Mouse (Mus musculus): ENCODE measurements around the gene Chmp2a. TPM values are rescaled to one million over a fixed set of nuclear protein-coding genes. Genes with fewer than 3 reads are reported as not detected.
A peak's percentile ranks its signal among the peaks of the same experiment; 100 is the strongest.

Gene Chmp2a
- polyA plus RNA-seq, 1 experiment from 2014 or later, result 264 TPM

DNA sequence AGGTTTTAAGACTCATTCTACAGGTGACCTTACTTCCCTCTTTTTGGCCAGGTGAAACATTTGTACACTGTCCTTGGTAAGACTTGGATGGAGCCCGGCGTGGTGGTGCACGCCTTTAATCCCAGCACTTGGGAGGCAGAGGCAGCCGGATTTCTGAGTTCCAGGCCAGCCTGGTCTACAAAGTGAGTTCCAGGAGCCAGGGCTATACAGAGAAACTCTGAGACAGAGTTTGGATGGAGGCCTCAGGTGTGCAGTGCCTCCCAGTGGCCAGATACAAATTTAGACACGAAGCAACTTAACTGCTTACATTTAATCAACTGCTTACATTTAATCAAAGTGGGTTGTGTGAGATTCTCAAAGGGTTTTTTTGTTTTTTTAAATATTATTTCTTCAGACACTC lies 3.5 kb downstream of the Chmp2a start:
- Histone ChIP-seq H3K4me1 (ENCODE audit: insufficient read depth, low read depth, low read length) (peaks cover 13% of the 10 kb centered on the region), H3K4me2 (replicated peaks; ENCODE audit: low read depth, low read length) (no peak overlapping the region), H3K27me3 (replicated peaks; ENCODE audit: insufficient read depth, low read length) (no peaks in the 10 kb centered on the region), H3K9me3 (ENCODE audit: low read length) (no peaks in the 10 kb centered on the region), H3K27ac (ENCODE audit: low read length) (no peak overlapping the region), H3K36me3 (ENCODE audit: insufficient read depth, low read length) (peaks cover 48% of the 10 kb centered on the region), H3K9ac (replicated peaks; ENCODE audit: low read depth) (no peak overlapping the region), H3K4me3 (ENCODE audit: low read depth, low read length) (no peak overlapping the region)
- DNase-seq (ENCODE audit: low spot score) (peak; percentile 50), ATAC-seq (no peak)
- WGBS, result 68% methylated on average over 5 of the region's 5 CpGs
- TF ChIP-seq EP300 (IDR thresholded peaks at IDR 0.05) (no peak), CTCF (IDR thresholded peaks at IDR 0.05) (peak; percentile 56)

DNA sequence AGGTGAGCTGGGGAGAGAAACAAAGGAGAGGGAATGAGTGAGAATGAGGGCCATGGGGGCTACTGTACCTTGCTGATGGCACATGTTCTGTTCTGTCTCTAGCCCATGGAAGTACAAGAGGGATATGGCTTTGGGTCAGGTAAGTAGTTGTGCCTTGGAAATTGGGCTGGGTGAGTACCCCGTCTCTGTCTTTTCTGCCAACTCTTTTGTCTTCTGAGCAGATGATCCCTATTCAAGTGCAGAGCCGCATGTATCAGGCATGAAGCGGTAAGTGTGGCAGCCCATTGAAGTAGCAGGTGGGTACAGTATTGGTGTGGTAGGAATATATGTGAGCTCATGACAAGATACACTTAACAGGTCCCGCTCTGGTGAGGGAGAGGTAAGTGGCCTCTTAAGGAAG lies 5.6 kb downstream of the Chmp2a start:
- H3K27me3 ChIP-seq (replicated peaks; ENCODE audit: insufficient read depth, low read length), result no peaks in the 10 kb centered on the region
- ATAC-seq (no peak), DNase-seq (ENCODE audit: low spot score) (no peak)
- no peak for TF ChIP-seq EP300 (IDR thresholded peaks at IDR 0.05)
- no peak for TF ChIP-seq CTCF (IDR thresholded peaks at IDR 0.05)
- H3K27ac ChIP-seq (ENCODE audit: low read length), result no peak overlapping the region
- WGBS, result 93% methylated on average over 4 of the region's 4 CpGs
- H3K4me1 ChIP-seq (ENCODE audit: insufficient read depth, low read depth, low read length), result peaks cover 15% of the 10 kb centered on the region
- peaks cover 48% of the 10 kb centered on the region for H3K36me3 ChIP-seq (ENCODE audit: insufficient read depth, low read length)
- H3K4me2 ChIP-seq (replicated peaks; ENCODE audit: low read depth, low read length), result no peak overlapping the region
- H3K9me3 ChIP-seq (ENCODE audit: low read length), result no peaks in the 10 kb centered on the region
- H3K4me3 ChIP-seq (ENCODE audit: low read depth, low read length), result no peak overlapping the region
- H3K9ac ChIP-seq (replicated peaks; ENCODE audit: low read depth), result no peak overlapping the region

DNA sequence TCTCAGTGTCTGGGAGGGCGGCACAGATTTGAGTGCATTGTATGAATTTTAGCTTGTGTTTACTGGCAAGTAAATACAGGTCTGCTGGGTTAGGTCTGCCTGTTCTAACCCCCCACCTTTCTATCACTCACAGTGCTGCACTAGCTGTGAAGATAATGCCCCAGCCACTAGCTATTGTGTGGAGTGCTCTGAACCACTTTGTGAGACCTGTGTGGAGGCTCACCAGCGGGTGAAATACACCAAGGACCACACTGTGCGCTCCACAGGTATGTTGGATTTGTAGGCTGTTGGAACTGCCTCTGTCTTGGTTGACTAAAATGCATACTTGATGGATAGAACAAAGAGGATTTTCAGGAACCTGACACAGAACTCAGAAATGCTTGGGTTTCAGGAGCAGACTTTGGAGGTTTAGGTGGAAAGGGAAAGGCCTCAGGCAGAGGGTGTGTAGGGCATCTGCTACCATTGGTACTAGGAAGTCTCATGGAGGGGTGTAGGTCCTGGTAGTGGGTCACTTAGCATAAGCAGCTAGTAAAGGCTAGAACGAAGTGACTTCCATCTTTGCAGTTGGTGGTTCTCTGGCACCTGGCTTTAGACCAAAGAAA lies 9.0 kb downstream of the Chmp2a start:
- peak overlapping the region; percentile 65 for H3K9ac ChIP-seq (replicated peaks; ENCODE audit: low read depth)
- no peak for TF ChIP-seq EP300 (IDR thresholded peaks at IDR 0.05)
- no peak for TF ChIP-seq CTCF (IDR thresholded peaks at IDR 0.05)
- peak overlapping the region; percentile 79 for H3K4me3 ChIP-seq (ENCODE audit: low read depth, low read length)
- WGBS, result 20% methylated on average over 4 of the region's 4 CpGs
- H3K36me3 ChIP-seq (ENCODE audit: insufficient read depth, low read length), result peaks cover 36% of the 10 kb centered on the region
- no peaks in the 10 kb centered on the region for H3K9me3 ChIP-seq (ENCODE audit: low read length)
- H3K4me1 ChIP-seq (ENCODE audit: insufficient read depth, low read depth, low read length), result peaks cover 9% of the 10 kb centered on the region; the same call in 1 of the 2 replicates
- peak overlapping the region; percentile 94 for H3K4me2 ChIP-seq (replicated peaks; ENCODE audit: low read depth, low read length)
- no peak for DNase-seq (ENCODE audit: low spot score)
- no peak overlapping the region for H3K27ac ChIP-seq (ENCODE audit: low read length)
- H3K27me3 ChIP-seq (replicated peaks; ENCODE audit: insufficient read depth, low read length), result no peaks in the 10 kb centered on the region
- ATAC-seq, result no peak

DNA sequence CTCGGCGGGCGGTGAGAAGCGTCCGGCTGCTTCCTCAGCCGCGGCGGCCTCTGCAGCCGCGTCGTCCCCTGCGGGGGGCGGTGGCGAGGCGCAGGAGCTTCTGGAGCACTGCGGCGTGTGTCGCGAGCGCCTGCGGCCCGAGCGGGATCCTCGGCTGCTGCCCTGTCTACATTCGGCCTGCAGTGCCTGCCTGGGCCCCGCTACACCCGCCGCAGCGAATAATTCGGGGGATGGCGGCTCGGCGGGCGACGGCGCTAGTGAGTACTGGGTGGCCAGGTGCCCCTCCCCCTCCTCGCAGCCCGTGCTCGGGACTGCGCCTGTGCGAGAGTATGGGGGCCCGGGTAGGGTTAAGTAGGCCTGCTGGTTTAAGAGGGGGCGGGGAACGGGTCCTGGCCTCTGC lies 9.8 kb downstream of the Chmp2a start:
- Histone ChIP-seq H3K36me3 (ENCODE audit: insufficient read depth, low read length) (peaks cover 29% of the 10 kb centered on the region), H3K4me3 (ENCODE audit: low read depth, low read length) (peak overlapping the region; percentile 79), H3K27ac (ENCODE audit: low read length) (peak overlapping the region; percentile 95), H3K9me3 (ENCODE audit: low read length) (no peaks in the 10 kb centered on the region), H3K4me1 (ENCODE audit: insufficient read depth, low read depth, low read length) (peaks cover 9% of the 10 kb centered on the region; the same call in 1 of the 2 replicates), H3K4me2 (replicated peaks; ENCODE audit: low read depth, low read length) (peak overlapping the region; percentile 94), H3K27me3 (replicated peaks; ENCODE audit: insufficient read depth, low read length) (no peaks in the 10 kb centered on the region), H3K9ac (replicated peaks; ENCODE audit: low read depth) (peak overlapping the region; percentile 65)
- DNase-seq (ENCODE audit: low spot score) (peak; percentile 81), ATAC-seq (peak; percentile 47)
- 3% methylated on average over 35 of the region's 44 CpGs for WGBS
- TF ChIP-seq EP300 (IDR thresholded peaks at IDR 0.05) (no peak), CTCF (IDR thresholded peaks at IDR 0.05) (peak; percentile 47)

DNA sequence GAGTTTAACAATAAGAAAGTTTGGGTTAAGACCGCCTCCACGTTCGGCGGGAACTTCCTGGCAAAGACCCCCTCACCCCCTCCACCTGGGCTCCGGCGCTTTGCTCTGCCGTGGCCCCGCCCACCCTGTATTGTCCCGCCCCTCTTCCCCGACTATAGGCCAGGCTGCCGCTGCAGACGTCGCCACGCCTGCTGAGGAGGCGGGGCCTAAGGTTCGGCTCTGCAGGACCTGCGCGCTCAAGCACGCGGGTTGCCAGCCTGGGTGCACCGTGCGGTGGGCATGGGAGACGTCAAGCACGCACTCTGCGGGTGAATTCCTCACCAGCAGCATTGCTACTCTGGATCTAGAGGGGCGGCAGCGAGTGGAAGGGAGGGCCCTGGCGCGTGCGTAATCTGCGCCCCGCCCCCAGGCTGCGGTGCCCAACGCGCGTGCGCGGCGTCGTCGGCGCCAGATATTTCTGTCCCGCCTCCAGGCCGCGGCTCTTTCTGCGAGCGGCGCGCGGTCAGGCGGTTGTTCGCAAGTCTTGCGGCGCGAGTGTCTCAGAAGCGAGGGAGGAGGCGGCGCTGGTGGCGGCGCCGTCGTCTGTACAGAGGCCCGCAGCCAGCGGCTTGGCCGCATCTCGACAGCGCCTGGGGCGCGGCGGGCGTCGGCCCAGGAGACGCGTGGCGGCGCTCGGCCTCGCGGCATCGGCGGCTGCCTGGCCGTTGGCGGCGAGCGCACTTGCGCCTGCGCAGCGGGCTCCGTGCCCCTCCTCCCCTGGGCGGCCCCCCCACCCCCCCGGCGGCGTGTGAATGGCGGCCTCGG lies 10.5 kb downstream of the Chmp2a start:
- Histone ChIP-seq H3K4me3 (ENCODE audit: low read depth, low read length) (peak overlapping the region; percentile 79), H3K9me3 (ENCODE audit: low read length) (no peaks in the 10 kb centered on the region), H3K36me3 (ENCODE audit: insufficient read depth, low read length) (peaks cover 23% of the 10 kb centered on the region), H3K4me1 (ENCODE audit: insufficient read depth, low read depth, low read length) (peaks cover 9% of the 10 kb centered on the region; the same call in 1 of the 2 replicates), H3K9ac (replicated peaks; ENCODE audit: low read depth) (peak overlapping the region; percentile 65), H3K27ac (ENCODE audit: low read length) (peak overlapping the region; percentile 95), H3K27me3 (replicated peaks; ENCODE audit: insufficient read depth, low read length) (no peaks in the 10 kb centered on the region), H3K4me2 (replicated peaks; ENCODE audit: low read depth, low read length) (peak overlapping the region; percentile 94)
- TF ChIP-seq CTCF (IDR thresholded peaks at IDR 0.05), result no peak; the same call in 1 of the 2 replicates
- TF ChIP-seq EP300 (IDR thresholded peaks at IDR 0.05), result no peak
- ATAC-seq (peak; percentile 88), DNase-seq (ENCODE audit: low spot score) (peak; percentile 94)
- under 1% methylated on average over 65 of the region's 95 CpGs for whole genome bisulfite sequencing

GRCm38 (mm10) chr7:13022773-13023535 lies 11.7 kb downstream of the Chmp2a start:
- no peaks in the 10 kb centered on the region for H3K27me3 ChIP-seq (replicated peaks; ENCODE audit: insufficient read depth, low read length)
- H3K4me3 ChIP-seq (ENCODE audit: low read depth, low read length), result peak overlapping the region; percentile 79
- peak overlapping the region; percentile 95 for H3K27ac ChIP-seq (ENCODE audit: low read length)
- no peak for TF ChIP-seq EP300 (IDR thresholded peaks at IDR 0.05)
- TF ChIP-seq CTCF (IDR thresholded peaks at IDR 0.05), result no peak
- ATAC-seq (peak; percentile 49), DNase-seq (ENCODE audit: low spot score) (peak; percentile 85)
- H3K9ac ChIP-seq (replicated peaks; ENCODE audit: low read depth), result peak overlapping the region; percentile 65; the same call in 1 of the 2 replicates
- H3K36me3 ChIP-seq (ENCODE audit: insufficient read depth, low read length), result peaks cover 11% of the 10 kb centered on the region; the same call in 1 of the 2 replicates
- H3K4me2 ChIP-seq (replicated peaks; ENCODE audit: low read depth, low read length), result peak overlapping the region; percentile 94
- peaks cover 9% of the 10 kb centered on the region; the same call in 1 of the 2 replicates for H3K4me1 ChIP-seq (ENCODE audit: insufficient read depth, low read depth, low read length)
- H3K9me3 ChIP-seq (ENCODE audit: low read length), result no peaks in the 10 kb centered on the region
- 3% methylated on average over 31 of the region's 31 CpGs for WGBS
